Mouse (Mus musculus): Measurements from ENCODE around the gene Abhd16b. TPM values are rescaled to one million over a fixed set of nuclear protein-coding genes. Genes with fewer than 3 reads are reported as not detected.
A peak's percentile ranks its signal among the peaks of the same experiment; 100 is the strongest.

Gene Abhd16b
- polyA plus RNA-seq, 1 experiment from 2014 or later = 0.17 TPM

DNA sequence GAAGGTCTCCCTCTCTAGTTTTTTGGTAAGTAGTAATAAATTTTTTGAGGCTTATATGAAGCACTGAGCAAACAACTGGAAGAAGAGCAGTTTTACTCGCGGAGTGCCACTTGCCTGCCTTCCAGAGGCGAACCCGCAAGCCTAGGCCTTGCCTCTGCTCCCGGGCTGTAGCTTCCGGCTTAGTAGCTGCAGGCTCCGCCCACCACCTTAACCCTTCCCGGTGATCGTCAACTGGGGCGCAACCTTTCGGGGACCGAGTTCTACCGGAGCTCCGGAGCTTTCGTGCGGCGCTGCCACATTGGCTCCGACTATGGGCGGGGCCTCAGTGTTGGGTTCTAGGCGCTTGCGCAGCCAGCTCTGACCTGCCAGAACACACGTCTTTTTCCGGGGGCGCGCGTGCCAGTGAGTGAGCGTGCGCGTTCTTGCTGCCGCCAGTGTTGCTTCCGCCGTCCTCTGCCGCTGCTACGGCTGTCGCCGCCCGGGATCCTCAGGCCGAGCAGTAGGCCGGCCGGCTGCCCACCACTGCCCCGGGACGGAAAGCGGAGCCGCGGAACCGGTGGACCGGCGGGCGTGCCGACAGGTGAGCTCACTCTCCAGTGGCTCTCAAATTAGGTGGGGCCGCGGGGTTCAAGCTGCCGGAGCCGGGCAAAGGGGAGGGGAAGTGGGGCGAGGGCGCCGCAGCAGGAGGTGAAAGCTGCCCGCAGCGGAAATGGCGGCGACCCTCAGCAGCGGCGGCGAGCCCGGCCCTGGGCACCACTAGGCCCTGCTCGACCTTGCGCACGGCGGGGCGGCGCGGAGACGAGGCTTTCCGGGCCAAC, 27.3 kb downstream of the Abhd16b start, which contains the start of gene Dnajc5:
Gene Dnajc5, plus strand, starts transcription at position 368 of the 818 bp plus-strand sequence.
- WGBS = under 1% methylated on average over 74 of the region's 74 CpGs
- H3K9ac ChIP-seq = peak within 1 kb of the TSS; percentile 99
- H3K4me3 ChIP-seq (replicated peaks) = peak within 1 kb of the TSS; percentile 95
- peak; percentile 98 for ATAC-seq (ENCODE audit: insufficient read depth, low FRiP score, low read depth)
- H3K9me3 ChIP-seq = no peaks in the 10 kb centered on the region
- H3K36me3 ChIP-seq = peaks cover 17% of the 10 kb centered on the region
- no peaks in the 10 kb centered on the region for H3K27me3 ChIP-seq (replicated peaks)
- peaks cover 16% of the 10 kb centered on the region for H3K4me1 ChIP-seq
- peak within 1 kb of the TSS; percentile 57 for H3K4me2 ChIP-seq
- peak within 1 kb of the TSS; percentile 99 for H3K27ac ChIP-seq

DNA sequence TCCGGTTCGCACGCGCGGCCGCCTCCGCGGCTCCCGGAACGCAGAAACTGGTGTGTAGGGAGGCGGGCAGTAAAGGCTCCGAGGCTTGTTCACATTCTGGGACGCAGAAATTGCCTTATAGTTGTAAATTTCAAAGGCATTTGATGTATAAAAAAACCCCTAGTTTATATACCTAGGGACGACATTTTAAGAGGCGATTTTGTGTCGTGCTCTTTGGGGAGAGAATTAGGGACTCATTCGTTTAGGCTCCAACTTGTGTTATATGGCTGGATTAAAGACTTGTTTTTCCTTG, 27.9 kb downstream of the Abhd16b start:
- H3K36me3 ChIP-seq = peaks cover 16% of the 10 kb centered on the region
- H3K4me2 ChIP-seq = peak overlapping the region; percentile 57
- no peak for ATAC-seq (ENCODE audit: insufficient read depth, low FRiP score, low read depth)
- peak overlapping the region; percentile 95 for H3K4me3 ChIP-seq (replicated peaks)
- peaks cover 16% of the 10 kb centered on the region for H3K4me1 ChIP-seq
- H3K27me3 ChIP-seq (replicated peaks) = no peaks in the 10 kb centered on the region
- WGBS = under 1% methylated on average over 17 of the region's 17 CpGs
- H3K27ac ChIP-seq = peak overlapping the region; percentile 99
- H3K9me3 ChIP-seq = no peaks in the 10 kb centered on the region
- peak overlapping the region; percentile 99 for H3K9ac ChIP-seq

DNA sequence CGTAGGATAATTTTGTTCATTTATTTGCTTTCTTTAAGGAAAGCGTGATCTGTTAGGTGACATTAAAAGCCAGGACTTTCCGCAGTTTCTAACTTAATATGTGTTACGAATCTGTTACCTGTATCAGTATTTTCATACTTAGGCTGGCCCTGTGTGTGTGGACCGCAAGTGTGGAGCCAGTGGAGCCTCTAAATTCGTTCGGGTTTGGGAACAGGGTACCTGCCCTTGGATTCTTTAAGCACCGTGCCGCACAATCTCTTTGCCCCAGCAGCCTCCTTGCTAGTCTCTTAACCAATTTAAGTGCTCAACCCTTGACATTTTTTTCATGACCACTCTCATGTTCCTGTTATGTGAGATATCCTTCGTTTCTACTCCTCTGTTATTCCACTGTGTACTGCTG, 28.5 kb downstream of the Abhd16b start:
- Histone ChIP-seq H3K36me3 (peaks cover 11% of the 10 kb centered on the region), H3K4me2 (peak overlapping the region; percentile 57), H3K27me3 (replicated peaks) (no peaks in the 10 kb centered on the region), H3K27ac (no peak overlapping the region), H3K9ac (peak overlapping the region; percentile 16; the same call in 1 of the 2 replicates), H3K4me3 (replicated peaks) (peak overlapping the region; percentile 95), H3K4me1 (peaks cover 16% of the 10 kb centered on the region), H3K9me3 (no peaks in the 10 kb centered on the region)
- WGBS = 42% methylated on average over 10 of the region's 10 CpGs
- no peak for ATAC-seq (ENCODE audit: insufficient read depth, low FRiP score, low read depth)

DNA sequence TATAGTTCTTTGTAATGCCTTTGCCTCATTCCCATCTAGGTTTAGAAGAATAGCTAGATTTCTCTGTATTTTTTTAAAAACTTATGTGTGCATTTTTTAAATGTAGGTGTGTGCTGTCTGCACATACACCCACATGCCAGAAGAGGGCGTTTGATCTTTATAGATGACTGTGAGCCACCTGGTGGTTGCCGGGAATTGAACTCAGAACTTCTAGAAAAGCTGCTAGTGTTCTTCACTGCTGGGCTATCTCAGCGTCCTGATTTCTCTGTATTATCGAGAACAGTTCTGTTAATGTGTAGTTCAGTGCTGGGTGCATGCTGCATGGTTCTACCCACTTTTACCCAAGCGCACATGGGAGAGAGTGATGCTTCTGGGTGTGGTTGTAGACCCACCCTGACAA, 29.8 kb downstream of the Abhd16b start:
- 67% methylated on average over 5 of the region's 5 CpGs for WGBS
- Histone ChIP-seq H3K27ac (no peak overlapping the region), H3K36me3 (no peaks in the 10 kb centered on the region), H3K4me3 (replicated peaks) (no peak overlapping the region), H3K27me3 (replicated peaks) (no peaks in the 10 kb centered on the region), H3K9ac (no peak overlapping the region), H3K4me2 (no peak overlapping the region), H3K9me3 (no peaks in the 10 kb centered on the region), H3K4me1 (peaks cover 16% of the 10 kb centered on the region)
- no peak for ATAC-seq (ENCODE audit: insufficient read depth, low FRiP score, low read depth)

DNA sequence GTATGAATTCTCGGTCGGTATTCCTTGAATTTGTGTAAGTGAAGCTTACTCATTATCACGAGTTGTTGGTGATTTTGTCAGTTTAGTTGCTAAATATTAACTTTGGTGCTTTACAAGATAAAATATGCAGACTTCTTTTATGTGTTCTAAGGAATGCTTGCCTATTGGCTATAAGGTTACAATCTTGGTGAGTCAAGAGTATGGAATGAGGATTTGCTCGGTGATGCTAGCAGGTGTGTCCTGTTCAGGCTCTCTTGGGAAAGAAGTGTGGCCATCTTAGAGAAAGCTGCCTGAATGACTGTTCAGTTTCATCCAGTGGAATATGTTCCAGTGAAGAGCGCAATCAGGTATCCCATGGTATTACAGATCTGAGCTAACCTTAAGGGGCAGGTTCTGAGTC, 32.5 kb downstream of the Abhd16b start:
- no peak overlapping the region for H3K4me3 ChIP-seq (replicated peaks)
- H3K9ac ChIP-seq = no peak overlapping the region
- ATAC-seq (ENCODE audit: insufficient read depth, low FRiP score, low read depth) = peak; percentile 42; the same call in 1 of the 2 replicates
- WGBS = 60% methylated on average over 5 of the region's 5 CpGs
- no peaks in the 10 kb centered on the region; the same call in 1 of the 2 replicates for H3K9me3 ChIP-seq
- H3K4me2 ChIP-seq = no peak overlapping the region
- H3K27ac ChIP-seq = no peak overlapping the region; the same call in 1 of the 2 replicates
- H3K36me3 ChIP-seq = no peaks in the 10 kb centered on the region
- H3K4me1 ChIP-seq = peaks cover 11% of the 10 kb centered on the region
- H3K27me3 ChIP-seq (replicated peaks) = no peaks in the 10 kb centered on the region

DNA sequence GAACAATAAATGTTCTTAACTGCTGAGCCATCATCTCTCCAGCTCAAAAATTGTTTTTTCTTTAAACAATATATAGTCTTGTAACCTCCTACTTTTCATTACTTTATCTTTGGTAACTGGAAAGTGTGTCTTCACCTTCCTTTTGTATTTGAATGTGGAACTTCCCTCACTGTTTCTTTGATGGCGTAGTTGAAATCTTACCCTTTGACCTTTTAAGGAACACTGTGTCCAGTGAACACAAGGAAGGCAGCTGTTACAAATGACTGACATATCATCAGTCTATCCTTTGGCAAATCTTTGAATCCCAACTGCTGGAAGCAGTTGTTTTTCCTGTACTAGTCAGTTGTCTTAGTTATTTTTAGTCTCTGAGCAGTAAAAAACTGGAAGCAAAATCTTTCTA, 36.1 kb downstream of the Abhd16b start:
- H3K27ac ChIP-seq = no peak overlapping the region
- H3K9me3 ChIP-seq = peaks cover 3% of the 10 kb centered on the region; the same call in 1 of the 2 replicates
- WGBS = 92% methylated on average over 1 of the region's 1 CpGs
- peaks cover 5% of the 10 kb centered on the region; the same call in 1 of the 2 replicates for H3K36me3 ChIP-seq
- ATAC-seq (ENCODE audit: insufficient read depth, low FRiP score, low read depth) = no peak
- no peaks in the 10 kb centered on the region for H3K27me3 ChIP-seq (replicated peaks)
- H3K4me2 ChIP-seq = no peak overlapping the region
- H3K4me1 ChIP-seq = no peaks in the 10 kb centered on the region
- H3K4me3 ChIP-seq (replicated peaks) = no peak overlapping the region
- no peak overlapping the region for H3K9ac ChIP-seq

DNA sequence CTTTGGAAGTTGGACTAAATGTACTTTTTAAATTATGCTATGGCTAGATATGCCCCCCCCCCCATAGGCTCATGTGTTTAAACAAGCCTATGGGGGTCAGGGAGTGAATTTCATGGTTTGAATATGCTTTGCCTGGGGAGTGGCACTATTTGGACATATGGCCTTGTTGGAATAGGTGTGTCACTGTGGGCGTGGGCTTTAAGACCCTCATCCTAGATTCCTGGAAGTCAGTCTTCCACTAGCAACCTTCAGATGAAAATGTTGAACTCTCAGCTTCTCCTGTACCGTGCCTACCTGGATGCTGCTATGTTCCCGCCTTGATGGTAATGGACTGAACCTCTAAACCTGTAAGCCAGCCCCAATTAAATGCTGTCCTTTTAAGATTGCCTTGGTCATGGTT, 39.6 kb downstream of the Abhd16b start:
- 92% methylated on average over 3 of the region's 3 CpGs for WGBS
- H3K27me3 ChIP-seq (replicated peaks) = no peaks in the 10 kb centered on the region
- no peak overlapping the region for H3K4me3 ChIP-seq (replicated peaks)

DNA sequence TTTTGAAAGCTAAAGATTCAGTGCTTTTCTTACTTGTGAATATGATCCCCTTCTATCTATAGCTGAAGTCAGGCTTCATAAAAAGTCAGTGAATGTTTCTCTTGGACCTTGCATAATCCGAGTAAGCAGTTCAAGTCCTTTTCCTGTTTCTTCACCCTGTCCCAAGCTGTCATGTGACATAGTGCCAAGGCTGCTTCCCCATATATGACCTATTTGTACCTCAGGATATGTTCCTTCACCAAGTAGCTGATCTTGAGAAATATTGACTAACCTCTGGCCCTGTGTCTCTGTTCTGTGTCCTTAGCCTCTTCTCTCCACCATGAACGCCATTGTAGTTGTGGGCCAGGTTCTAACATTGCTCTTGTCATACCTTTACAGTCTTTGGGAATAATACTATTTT, 43.4 kb downstream of the Abhd16b start:
- 80% methylated on average over 2 of the region's 2 CpGs for WGBS
- H3K36me3 ChIP-seq = peaks cover 5% of the 10 kb centered on the region; the same call in 1 of the 2 replicates
- ATAC-seq (ENCODE audit: insufficient read depth, low FRiP score, low read depth) = no peak

More for the DNA sequence above, 39.6 kb downstream of the Abhd16b start:
- Histone ChIP-seq H3K27ac (no peak overlapping the region), H3K4me1 (peaks cover 2% of the 10 kb centered on the region; the same call in 1 of the 2 replicates), H3K4me2 (no peak overlapping the region), H3K9ac (no peak overlapping the region), H3K36me3 (peaks cover 5% of the 10 kb centered on the region; the same call in 1 of the 2 replicates), H3K9me3 (peaks cover 3% of the 10 kb centered on the region; the same call in 1 of the 2 replicates)
- ATAC-seq (ENCODE audit: insufficient read depth, low FRiP score, low read depth) = no peak

DNA sequence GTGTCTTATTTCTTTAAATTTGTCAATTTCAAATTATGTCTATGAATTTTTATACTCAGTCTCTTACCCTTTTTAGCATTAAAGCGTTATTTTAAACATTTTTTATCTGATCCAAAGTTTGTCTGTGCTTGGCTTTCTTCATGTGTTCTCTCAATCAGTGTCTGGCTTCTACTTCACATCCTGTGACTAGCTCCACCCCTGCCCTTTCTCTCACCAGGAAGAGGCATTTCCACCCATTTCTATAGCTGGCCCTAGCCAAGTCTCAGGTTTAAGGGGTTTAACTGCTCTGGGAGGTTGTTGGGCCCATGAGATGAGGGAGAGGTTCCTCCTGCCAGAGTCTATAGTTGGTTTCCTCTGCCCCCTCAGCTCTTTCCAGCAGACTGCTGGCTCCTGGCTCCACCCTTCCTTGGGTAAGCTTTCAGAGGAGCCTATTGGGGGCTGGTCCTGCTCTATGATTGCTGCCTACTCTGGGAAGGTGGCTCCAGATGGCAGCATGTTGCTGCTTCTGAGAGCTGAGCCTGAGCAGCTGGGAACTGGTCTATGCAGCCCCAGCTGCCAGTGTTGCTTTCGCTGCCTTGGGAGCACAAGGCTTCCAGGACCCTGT, 44.5 kb downstream of the Abhd16b start:
- WGBS = 70% methylated on average over 2 of the region's 2 CpGs
- H3K4me2 ChIP-seq = peak overlapping the region; percentile 11; the same call in 1 of the 2 replicates
- peak overlapping the region; percentile 67 for H3K27ac ChIP-seq

More for the DNA sequence above, 43.4 kb downstream of the Abhd16b start:
- Histone ChIP-seq H3K9ac (no peak overlapping the region), H3K9me3 (no peaks in the 10 kb centered on the region), H3K27ac (no peak overlapping the region), H3K4me3 (replicated peaks) (no peak overlapping the region), H3K4me2 (no peak overlapping the region), H3K4me1 (peaks cover 6% of the 10 kb centered on the region; the same call in 1 of the 2 replicates), H3K27me3 (replicated peaks) (no peaks in the 10 kb centered on the region)

DNA sequence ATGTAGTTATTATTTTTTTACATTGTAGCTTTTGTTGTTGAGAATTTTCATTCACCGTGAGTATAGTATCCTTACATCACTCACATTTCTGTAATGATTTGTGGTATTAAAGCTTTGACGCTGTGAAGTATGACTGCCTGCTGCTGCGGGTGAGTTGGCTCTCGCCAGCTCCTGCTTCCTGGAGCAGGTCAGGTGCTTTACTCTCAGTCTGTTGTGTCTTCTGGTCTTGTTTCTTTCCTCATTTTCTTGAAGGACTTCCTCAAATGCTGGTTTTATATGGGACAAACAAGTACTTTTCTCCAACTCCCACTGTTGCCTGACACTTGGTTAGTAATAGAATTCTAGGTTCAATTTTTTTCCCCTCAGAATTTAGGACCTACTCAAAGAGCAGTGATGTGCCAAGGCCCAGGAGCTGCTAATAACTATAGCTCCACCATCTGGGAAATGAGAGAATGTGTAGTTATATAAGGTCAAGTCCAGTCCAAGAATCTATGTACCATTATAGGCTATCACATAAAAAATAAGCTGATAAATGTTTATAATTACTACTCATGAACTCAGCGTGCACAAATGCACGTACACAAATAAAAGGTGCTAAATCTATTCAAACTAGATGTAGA, 48.9 kb downstream of the Abhd16b start:
- Histone ChIP-seq H3K27me3 (replicated peaks) (no peaks in the 10 kb centered on the region), H3K27ac (no peak overlapping the region), H3K9ac (no peak overlapping the region), H3K4me2 (no peak overlapping the region), H3K36me3 (peaks cover 4% of the 10 kb centered on the region; the same call in 1 of the 2 replicates), H3K4me1 (peaks cover 6% of the 10 kb centered on the region; the same call in 1 of the 2 replicates), H3K4me3 (replicated peaks) (no peak overlapping the region), H3K9me3 (no peaks in the 10 kb centered on the region)
- ATAC-seq (ENCODE audit: insufficient read depth, low FRiP score, low read depth) = no peak
- WGBS = 88% methylated on average over 6 of the region's 6 CpGs

More for the DNA sequence above, 44.5 kb downstream of the Abhd16b start:
- H3K4me1 ChIP-seq = peaks cover 6% of the 10 kb centered on the region; the same call in 1 of the 2 replicates
- H3K9me3 ChIP-seq = no peaks in the 10 kb centered on the region
- H3K4me3 ChIP-seq (replicated peaks) = no peak overlapping the region
- H3K36me3 ChIP-seq = peaks cover 3% of the 10 kb centered on the region; the same call in 1 of the 2 replicates
- no peak overlapping the region for H3K9ac ChIP-seq
- no peaks in the 10 kb centered on the region for H3K27me3 ChIP-seq (replicated peaks)
- peak; percentile 75; the same call in 1 of the 2 replicates for ATAC-seq (ENCODE audit: insufficient read depth, low FRiP score, low read depth)
